Mouse (Mus musculus): Measurements from ENCODE around the gene Zfp518a.
A peak's percentile ranks its signal among the peaks of the same experiment; 100 is the strongest.

Gene Zfp518a

GRCm38 (mm10) chr19:40894519-40895392 lies at the start of gene Zfp518a:
Zfp518a (plus strand) TSS chr19:40894705.
- DNase-seq (ENCODE audit: low spot score): peak; percentile 93

GRCm38 (mm10) chr19:40844731-40845130 lies 49.8 kb upstream of the Zfp518a start:
- no peak for DNase-seq (ENCODE audit: low spot score)

GRCm38 (mm10) chr19:40849391-40849790 lies 45.1 kb upstream of the Zfp518a start:
- DNase-seq (ENCODE audit: low spot score): no peak

- no peak for DNase-seq (ENCODE audit: low spot score)
Measured at GRCm38 (mm10) chr19:40859555-40859954, 35.0 kb upstream of the Zfp518a start.

GRCm38 (mm10) chr19:40868284-40868683 lies 26.2 kb upstream of the Zfp518a start:
- no peak for DNase-seq (ENCODE audit: low spot score)

GRCm38 (mm10) chr19:40869425-40870105 lies 24.9 kb upstream of the Zfp518a start:
- DNase-seq (ENCODE audit: low spot score): no peak

- DNase-seq (ENCODE audit: low spot score): peak; percentile 97
Measured at GRCm38 (mm10) chr19:40872955-40873665, 21.4 kb upstream of the Zfp518a start.

GRCm38 (mm10) chr19:40881700-40882099 lies 12.8 kb upstream of the Zfp518a start:
- DNase-seq (ENCODE audit: low spot score): no peak

GRCm38 (mm10) chr19:40888887-40889286 lies 5.6 kb upstream of the Zfp518a start:
- no peak for DNase-seq (ENCODE audit: low spot score)

GRCm38 (mm10) chr19:40894071-40894506 lies 416 bp upstream of the Zfp518a start:
- no peak for DNase-seq (ENCODE audit: low spot score)

- DNase-seq (ENCODE audit: low spot score): no peak
Measured at GRCm38 (mm10) chr19:40895393-40895703, 843 bp downstream of the Zfp518a start.

GRCm38 (mm10) chr19:40931581-40932369 lies 37.3 kb downstream of the Zfp518a start:
- peak; percentile 34 for DNase-seq (ENCODE audit: low spot score)

GRCm38 (mm10) chr19:40935376-40935775 lies 40.9 kb downstream of the Zfp518a start:
- no peak for DNase-seq (ENCODE audit: low spot score)

GRCm38 (mm10) chr19:40936038-40936437 lies 41.5 kb downstream of the Zfp518a start:
- no peak for DNase-seq (ENCODE audit: low spot score)

- no peak for DNase-seq (ENCODE audit: low spot score)
Measured at GRCm38 (mm10) chr19:40943552-40943951, 49.0 kb downstream of the Zfp518a start.

- no peak for DNase-seq (ENCODE audit: low spot score)
Measured at GRCm38 (mm10) chr19:40946937-40947577, 52.6 kb downstream of the Zfp518a start.

- no peak for DNase-seq (ENCODE audit: low spot score)
Measured at GRCm38 (mm10) chr19:40958981-40959380, 64.5 kb downstream of the Zfp518a start.

- peak; percentile 75 for DNase-seq (ENCODE audit: low spot score)
Measured at GRCm38 (mm10) chr19:40962988-40963387, 68.5 kb downstream of the Zfp518a start.

- no peak for DNase-seq (ENCODE audit: low spot score)
Measured at GRCm38 (mm10) chr19:40964367-40964891, 69.9 kb downstream of the Zfp518a start.

- DNase-seq (ENCODE audit: low spot score): no peak
Measured at GRCm38 (mm10) chr19:40964936-40965850, 70.7 kb downstream of the Zfp518a start.
